Mouse (Mus musculus): ENCODE results near the gene Kif13a. TPM values are rescaled to one million over a fixed set of nuclear protein-coding genes. Genes with fewer than 3 reads are reported as not detected.

Gene Kif13a
- total RNA-seq, 4 experiments from 2014 or later: 22.8 to 32.5 (median 26.4) TPM

GRCm38 (mm10) chr13:46925671-46926070, 4.0 kb downstream of the Kif13a start:
- DNase-seq (ENCODE audit: low spot score in 2 of 2): no peak

GRCm38 (mm10) chr13:46921559-46921958, 8.1 kb downstream of the Kif13a start:
- no peak for DNase-seq (ENCODE audit: low spot score in 2 of 2)

- no peak for DNase-seq (ENCODE audit: low spot score in 2 of 2)
Measured at GRCm38 (mm10) chr13:46919797-46920196, 9.9 kb downstream of the Kif13a start.

- DNase-seq (ENCODE audit: low spot score in 2 of 2): no peak
Measured at GRCm38 (mm10) chr13:46918509-46918908, 11.2 kb downstream of the Kif13a start.

GRCm38 (mm10) chr13:46911960-46912359, 17.7 kb downstream of the Kif13a start:
- DNase-seq (ENCODE audit: low spot score in 2 of 2): no peak

GRCm38 (mm10) chr13:46911018-46911419, 18.6 kb downstream of the Kif13a start:
- peak; percentile 23 to 40 for DNase-seq (ENCODE audit: low spot score in 2 of 2)

- no peak for DNase-seq (ENCODE audit: low spot score in 2 of 2)
Measured at GRCm38 (mm10) chr13:46909946-46910345, 19.7 kb downstream of the Kif13a start.

GRCm38 (mm10) chr13:46909005-46909565, 20.6 kb downstream of the Kif13a start:
- no peak for DNase-seq (ENCODE audit: low spot score in 2 of 2)

- no peak for DNase-seq (ENCODE audit: low spot score in 2 of 2)
Measured at GRCm38 (mm10) chr13:46908387-46908786, 21.3 kb downstream of the Kif13a start.

- DNase-seq (ENCODE audit: low spot score in 2 of 2): no peak
Measured at GRCm38 (mm10) chr13:46907861-46908260, 21.8 kb downstream of the Kif13a start.

- peak in 1 of 2 experiments; percentile 26 for DNase-seq (ENCODE audit: low spot score in 2 of 2)
Measured at GRCm38 (mm10) chr13:46907115-46907514, 22.6 kb downstream of the Kif13a start.

- DNase-seq (ENCODE audit: low spot score in 2 of 2): no peak
Measured at GRCm38 (mm10) chr13:46905971-46906370, 23.7 kb downstream of the Kif13a start.

GRCm38 (mm10) chr13:46904982-46905621, 24.6 kb downstream of the Kif13a start:
- no peak for DNase-seq (ENCODE audit: low spot score in 2 of 2)

- DNase-seq (ENCODE audit: low spot score in 2 of 2): no peak
Measured at GRCm38 (mm10) chr13:46902568-46903255, 27.0 kb downstream of the Kif13a start.

- no peak for DNase-seq (ENCODE audit: low spot score in 2 of 2)
Measured at GRCm38 (mm10) chr13:46900870-46901555, 28.7 kb downstream of the Kif13a start.

GRCm38 (mm10) chr13:46898837-46899236, 30.8 kb downstream of the Kif13a start:
- DNase-seq (ENCODE audit: low spot score in 2 of 2): no peak

GRCm38 (mm10) chr13:46898411-46898810, 31.3 kb downstream of the Kif13a start:
- DNase-seq (ENCODE audit: low spot score in 2 of 2): no peak

- DNase-seq (ENCODE audit: low spot score in 2 of 2): no peak
Measured at GRCm38 (mm10) chr13:46892380-46892779, 37.3 kb downstream of the Kif13a start.

- peak in 1 of 2 experiments; percentile 31 for DNase-seq (ENCODE audit: low spot score in 2 of 2)
Measured at GRCm38 (mm10) chr13:46888150-46888683, 41.5 kb downstream of the Kif13a start.

- DNase-seq (ENCODE audit: low spot score in 2 of 2): no peak
Measured at GRCm38 (mm10) chr13:46886497-46887261, 43.0 kb downstream of the Kif13a start.

GRCm38 (mm10) chr13:46885759-46886060, 44.0 kb downstream of the Kif13a start:
- no peak for DNase-seq (ENCODE audit: low spot score in 2 of 2)

All from layer of hippocampus, adult 8-10 months (tissue).